Mouse (Mus musculus) MEL (cell line): ENCODE results near the gene Rab8a. TPM values are rescaled to one million over a fixed set of nuclear protein-coding genes. Genes with fewer than 3 reads are reported as not detected.

Source experiments
- DNase-seq: peaks from one replicate; pipeline ENCODE4 v3.0.0; 2011; ENCODE audit warnings: low read depth, low spot score
- H3K27ac ChIP-seq: 2 replicates; pipeline ENCODE4 v1.5.1; 2012; ENCODE audit warnings: low read depth, mild to moderate bottlenecking, control low read depth, low read length, moderate library complexity; ENCODE audit not compliant: control insufficient read depth
- H3K27me3 ChIP-seq, 2 experiments: fragments of 150-350 bp in 1 of 2; sonication (generic) in 1 of 2; 2 replicates each; pipeline ENCODE4 v1.6.1; 2012; ENCODE audit warnings: low read length in 2 of 2, mild to moderate bottlenecking in 2 of 2, improper control_type of control experiment in 1 of 2, moderate library complexity in 1 of 2; ENCODE audit not compliant: insufficient read depth in 2 of 2, control insufficient read depth in 1 of 2
- H3K36me3 ChIP-seq, 2 experiments: 2 replicates each; pipeline ENCODE4 v1.6.1; 2012 to 2014; ENCODE audit warnings: low read length in 2 of 2, improper control_type of control experiment in 1 of 2, inconsistent platforms in 1 of 2, mild to moderate bottlenecking in 1 of 2; ENCODE audit not compliant: insufficient read depth in 2 of 2, control insufficient read depth in 1 of 2
- H3K4me1 ChIP-seq, 2 experiments: fragments of 150-350 bp in 1 of 2; sonication (generic) in 1 of 2; 2 replicates each; pipeline ENCODE4 v1.6.1; 2012; ENCODE audit warnings: low read length in 2 of 2, improper control_type of control experiment in 1 of 2, mild to moderate bottlenecking in 1 of 2; ENCODE audit not compliant: insufficient read depth in 2 of 2, control insufficient read depth in 1 of 2
- H3K4me3 ChIP-seq, 2 experiments: fragments of 150-350 bp in 1 of 2; sonication (generic) in 1 of 2; 2 replicates each; pipeline ENCODE4 v1.5.1; 2012; ENCODE audit warnings: low read depth in 2 of 2, low read length in 2 of 2, mild to moderate bottlenecking in 2 of 2, moderate library complexity in 2 of 2, control low read depth in 1 of 2, improper control_type of control experiment in 1 of 2; ENCODE audit not compliant: control insufficient read depth in 1 of 2, insufficient read depth in 1 of 2
- H3K79me2 ChIP-seq: 2 replicates; pipeline ENCODE4 v1.6.1; 2012; ENCODE audit warnings: mild to moderate bottlenecking, low read length, moderate library complexity; ENCODE audit not compliant: control insufficient read depth, poor library complexity, insufficient read depth
- H3K9ac ChIP-seq: 2 replicates; pipeline ENCODE4 v1.6.1; 2012; ENCODE audit warnings: low read depth, mild to moderate bottlenecking, control low read depth, low read length, moderate library complexity; ENCODE audit not compliant: control insufficient read depth, poor library complexity, severe bottlenecking
- H3K9me3 ChIP-seq: fragments of 150-350 bp; sonication (generic); replicated peaks from 2 replicates; pipeline ENCODE4 v1.6.1; 2012; ENCODE audit warnings: mild to moderate bottlenecking, low read length, improper control_type of control experiment, moderate library complexity; ENCODE audit not compliant: insufficient read depth
- BHLHE40 ChIP-seq: IDR thresholded peaks from 2 replicates; pipeline ENCODE4 v1.6.1; 2012; ENCODE audit warnings: low read depth, mild to moderate bottlenecking, inconsistent platforms, low read length, improper control_type of control experiment, borderline replicate concordance
- CHD1 ChIP-seq: IDR thresholded peaks from 2 replicates; pipeline ENCODE4 v1.6.1; 2012; ENCODE audit warnings: low read depth, mild to moderate bottlenecking, inconsistent platforms, low read length, improper control_type of control experiment
- CHD2 ChIP-seq: IDR thresholded peaks from 2 replicates; pipeline ENCODE4 v1.6.1; 2011; ENCODE audit warnings: low read length, improper control_type of control experiment
- E2F4 ChIP-seq: IDR thresholded peaks from 2 replicates; pipeline ENCODE4 v1.6.1; 2011; ENCODE audit warnings: low read depth, low read length, improper control_type of control experiment, borderline replicate concordance
- ELF1 ChIP-seq: IDR thresholded peaks from 2 replicates; pipeline ENCODE4 v1.6.1; 2014; ENCODE audit warnings: low read depth, mild to moderate bottlenecking, inconsistent platforms, low read length, improper control_type of control experiment, moderate library complexity
- EP300 ChIP-seq, 2 experiments: IDR thresholded peaks; 2 replicates each; pipeline ENCODE4 v1.6.1; 2011; ENCODE audit warnings: improper control_type of control experiment in 2 of 2, low read length in 2 of 2, low read depth in 1 of 2, mild to moderate bottlenecking in 1 of 2
- ETS1 ChIP-seq: IDR thresholded peaks from 2 replicates; pipeline ENCODE4 v1.6.1; 2012; ENCODE audit warnings: low read depth, mild to moderate bottlenecking, inconsistent platforms, low read length, improper control_type of control experiment, moderate library complexity
- GABPA ChIP-seq: IDR thresholded peaks from 2 replicates; pipeline ENCODE4 v1.6.1; 2012; ENCODE audit warnings: low read depth, mild to moderate bottlenecking, inconsistent platforms, low read length, improper control_type of control experiment, moderate library complexity
- GATA1 ChIP-seq: IDR thresholded peaks from 2 replicates; pipeline ENCODE4 v1.6.1; 2011; ENCODE audit warnings: low read depth, low read length, improper control_type of control experiment
- KAT2A ChIP-seq: conservative IDR thresholded peaks from 2 replicates; pipeline ENCODE4 v1.6.1; 2012; ENCODE audit warnings: low read depth, low read length, improper control_type of control experiment, inconsistent platforms
- MAFK ChIP-seq: IDR thresholded peaks from 2 replicates; pipeline ENCODE4 v1.6.1; 2011; ENCODE audit warnings: low read depth, mild to moderate bottlenecking, low read length, improper control_type of control experiment, borderline replicate concordance
- MAX ChIP-seq: IDR thresholded peaks from 2 replicates; pipeline ENCODE4 v1.6.1; 2011; ENCODE audit warnings: low read length, improper control_type of control experiment
- MYC ChIP-seq: IDR thresholded peaks from 2 replicates; pipeline ENCODE4 v1.6.1; 2011; ENCODE audit warnings: low read depth, mild to moderate bottlenecking, low read length, improper control_type of control experiment, moderate library complexity
- NRF1 ChIP-seq: IDR thresholded peaks from 2 replicates; pipeline ENCODE4 v1.6.1; 2014; ENCODE audit warnings: low read depth, mild to moderate bottlenecking, inconsistent platforms, low read length, improper control_type of control experiment, moderate library complexity; ENCODE audit not compliant: poor library complexity, insufficient read depth, severe bottlenecking
- POLR2AphosphoS2 ChIP-seq: IDR thresholded peaks from 2 replicates; pipeline ENCODE4 v1.6.1; 2011; ENCODE audit warnings: low read length, improper control_type of control experiment
- POLR2AphosphoS5 ChIP-seq: IDR thresholded peaks from 2 replicates; pipeline ENCODE4 v1.6.1; 2012; ENCODE audit warnings: low read depth, borderline replicate concordance, mild to moderate bottlenecking, inconsistent platforms, low read length, moderate library complexity, mixed read lengths
- RCOR1 ChIP-seq: IDR thresholded peaks from 2 replicates; pipeline ENCODE4 v1.6.1; 2012; ENCODE audit warnings: low read depth, mild to moderate bottlenecking, inconsistent platforms, low read length, improper control_type of control experiment
- SIN3A ChIP-seq: IDR thresholded peaks from 2 replicates; pipeline ENCODE4 v1.6.1; 2012; ENCODE audit warnings: low read length, improper control_type of control experiment, inconsistent platforms
- TAL1 ChIP-seq: IDR thresholded peaks from 2 replicates; pipeline ENCODE4 v1.6.1; 2012; ENCODE audit warnings: mild to moderate bottlenecking, inconsistent platforms, low read length, moderate library complexity, mixed read lengths
- TBP ChIP-seq: IDR thresholded peaks from 2 replicates; pipeline ENCODE4 v1.8.0; 2011; ENCODE audit warnings: low read depth, low read length, improper control_type of control experiment
- TCF12 ChIP-seq: IDR thresholded peaks from 2 replicates; pipeline ENCODE4 v1.6.1; 2014; ENCODE audit warnings: low read depth, mild to moderate bottlenecking, inconsistent platforms, low read length, improper control_type of control experiment, moderate library complexity
- USF1 ChIP-seq: IDR thresholded peaks from 2 replicates; pipeline ENCODE4 v1.6.1; 2014; ENCODE audit warnings: low read depth, mild to moderate bottlenecking, inconsistent platforms, low read length, improper control_type of control experiment, moderate library complexity
- ZKSCAN1 ChIP-seq: IDR thresholded peaks from 2 replicates; pipeline ENCODE4 v1.6.1; 2012; ENCODE audit warnings: low read depth, mild to moderate bottlenecking, inconsistent platforms, low read length, improper control_type of control experiment, moderate library complexity
- ZMIZ1 ChIP-seq: IDR thresholded peaks from 2 replicates; pipeline ENCODE4 v1.6.1; 2012; ENCODE audit warnings: low read depth, mild to moderate bottlenecking, inconsistent platforms, low read length, improper control_type of control experiment, moderate library complexity
- ZNF384 ChIP-seq: IDR thresholded peaks from 2 replicates; pipeline ENCODE4 v1.6.1; 2012; ENCODE audit warnings: low read depth, mild to moderate bottlenecking, inconsistent platforms, low read length, improper control_type of control experiment
- polyA plus RNA-seq, 2 experiments: library from polyadenylated mRNA; stranded (reverse) in 1 of 2; unstranded in 1 of 2; fragments of >175 nt in 1 of 2; fragments of >200 nt in 1 of 2; gene quantifications; 2 replicates each; pipeline versions ENCODE4 v1.2.1 to v1.2.4; 2012; ENCODE audit warnings: low replicate concordance in 2 of 2, low read depth in 1 of 2; ENCODE audit not compliant: insufficient read length in 2 of 2, insufficient read depth in 1 of 2, missing spikeins in 1 of 2
- total RNA-seq: library from RNA; depleted of rRNA; stranded (reverse); fragments of 300-350 nt; gene quantifications from 2 replicates; pipeline ENCODE4 v1.2.3, GENCODE M21; 2012

Rab8a gene
- total and polyA plus RNA-seq, 3 experiments, result 97.4 to 139 TPM; not detected in 1

DNA sequence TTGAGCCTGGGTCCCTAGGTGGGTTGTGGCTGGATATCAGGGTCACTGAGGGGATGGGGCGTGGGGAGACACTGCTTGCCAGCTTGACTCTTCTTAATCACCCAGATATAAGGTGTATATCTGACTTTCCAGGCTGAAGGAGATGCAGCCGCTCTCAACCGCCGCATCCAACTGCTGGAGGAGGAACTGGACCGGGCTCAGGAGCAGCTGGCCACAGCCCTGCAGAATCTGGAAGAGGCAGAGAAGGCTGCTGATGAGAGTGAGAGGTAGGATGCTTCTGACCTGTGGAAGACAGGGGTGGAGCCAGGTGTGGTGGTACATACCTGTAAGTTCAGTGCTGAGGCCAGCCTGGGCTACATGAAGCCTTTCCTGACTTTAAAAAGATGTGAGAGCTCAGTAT lies 22.5 kb upstream of the Rab8a start:
- TF ChIP-seq POLR2AphosphoS5 (no peak), ETS1 (no peak), USF1 (no peak), TBP (no peak), RCOR1 (no peak), EP300 (IDR thresholded peaks at IDR 0.05; ENCODE audit: low read depth in 1 of 2, low read length in 2 of 2) (no peak), BHLHE40 (no peak), ZNF384 (no peak), GATA1 (no peak), ZKSCAN1 (no peak), MYC (no peak), E2F4 (no peak)
- DNase-seq, result no peak
- H3K36me3 ChIP-seq, result no peaks in the 10 kb centered on the region
- peaks cover 0 to 1% of the 10 kb centered on the region in 2 experiments; a peak in 1 of 4 replicates for H3K27me3 ChIP-seq
- no peaks in the 10 kb centered on the region for H3K79me2 ChIP-seq
- no peaks in the 10 kb centered on the region for H3K9me3 ChIP-seq
- H3K4me3 ChIP-seq, result no peak overlapping the region
- no peak overlapping the region for H3K9ac ChIP-seq
- H3K27ac ChIP-seq, result no peak overlapping the region
- H3K4me1 ChIP-seq, result no peaks in the 10 kb centered on the region

DNA sequence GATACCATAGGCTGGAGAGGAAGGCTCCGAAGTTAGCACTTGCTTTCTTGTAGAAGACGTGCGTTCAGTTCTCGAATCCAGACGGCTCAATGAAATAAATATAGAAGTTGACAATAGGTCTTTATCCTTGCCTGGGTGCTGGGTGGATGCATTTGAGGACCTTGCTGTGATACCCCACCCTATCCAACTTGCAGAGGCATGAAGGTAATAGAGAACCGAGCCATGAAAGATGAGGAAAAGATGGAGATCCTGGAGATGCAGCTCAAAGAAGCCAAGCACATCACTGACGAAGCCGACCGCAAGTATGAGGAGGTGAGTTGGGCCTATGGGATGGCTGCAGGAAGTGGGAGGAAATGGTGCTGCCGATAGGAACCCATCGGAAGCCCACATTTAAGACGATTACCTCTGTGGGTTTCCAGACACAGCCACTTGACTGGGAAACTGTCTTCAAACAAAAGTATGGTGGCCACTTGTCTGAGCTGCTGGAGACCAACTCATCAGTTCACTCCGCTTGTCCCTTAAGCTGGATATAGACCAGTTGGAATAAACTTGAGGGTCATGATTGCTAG lies 17.7 kb upstream of the Rab8a start:
- Histone ChIP-seq H3K36me3 (no peaks in the 10 kb centered on the region), H3K9ac (no peak overlapping the region), H3K79me2 (no peaks in the 10 kb centered on the region), H3K4me3 (no peak overlapping the region), H3K4me1 (peaks cover 0 to 5% of the 10 kb centered on the region in 2 experiments; a peak in 2 of 4 replicates), H3K27ac (no peak overlapping the region), H3K27me3 (peaks cover 0 to 1% of the 10 kb centered on the region in 2 experiments; a peak in 1 of 4 replicates), H3K9me3 (no peaks in the 10 kb centered on the region)
- no peak for DNase-seq
- TF ChIP-seq MAFK, result no peak
- no peak for TF ChIP-seq CHD2
- TF ChIP-seq TAL1, result no peak
- TF ChIP-seq TCF12, result no peak
- no peak for TF ChIP-seq POLR2AphosphoS2
- no peak for TF ChIP-seq SIN3A
- no peak for TF ChIP-seq ZMIZ1
- no peak for TF ChIP-seq GATA1
- TF ChIP-seq ETS1, result no peak
- no peak for TF ChIP-seq ELF1
- no peak for TF ChIP-seq ZNF384
- TF ChIP-seq MAX, result no peak
- TF ChIP-seq NRF1, result no peak
- TF ChIP-seq TBP, result no peak
- TF ChIP-seq CHD1, result no peak
- no peak for TF ChIP-seq KAT2A
- no peak for TF ChIP-seq USF1
- TF ChIP-seq GABPA, result no peak
- TF ChIP-seq RCOR1, result no peak
